Mouse (Mus musculus): ENCODE data around the gene Pth. TPM values are rescaled to one million over a fixed set of nuclear protein-coding genes. Genes with fewer than 3 reads are reported as not detected.
A peak's percentile ranks its signal among the peaks of the same experiment; 100 is the strongest.

Gene Pth
- polyA plus RNA-seq, 1 experiment from 2014 or later, result not detected

GRCm38 (mm10) chr7:113419070-113419782 lies 30.9 kb upstream of the Pth start:
- ATAC-seq (ENCODE audit: low FRiP score, low TSS enrichment) (peak; percentile 98), DNase-seq (ENCODE audit: low spot score) (peak; percentile 80)
- Histone ChIP-seq H3K9me3 (ENCODE audit: control insufficient read depth, low read length) (no peaks in the 10 kb centered on the region), H3K4me1 (replicated peaks; ENCODE audit: control insufficient read depth, insufficient read depth) (no peaks in the 10 kb centered on the region), H3K27ac (replicated peaks) (0 out of 2 replicates have a peak overlapping the region, but pooled peaks have one; percentile 1), H3K9ac (ENCODE audit: low read length) (no peak overlapping the region), H3K27me3 (ENCODE audit: control insufficient read depth, insufficient read depth, low read length) (no peaks in the 10 kb centered on the region), H3K4me3 (ENCODE audit: low read depth, low read length) (no peak overlapping the region), H3K36me3 (ENCODE audit: control insufficient read depth, insufficient read depth, low read length) (no peaks in the 10 kb centered on the region), H3K4me2 (replicated peaks; ENCODE audit: low read depth) (no peak overlapping the region)
- 11% methylated on average over 4 of the region's 4 CpGs for WGBS
- TF ChIP-seq CTCF (IDR thresholded peaks at IDR 0.05; ENCODE audit: low read depth) (no peak), EP300 (optimal IDR thresholded peaks at IDR 0.05) (no peak)

GRCm38 (mm10) chr7:113416536-113416935 lies 28.2 kb upstream of the Pth start:
- 88% methylated on average over 1 of the region's 1 CpGs for WGBS
- Histone ChIP-seq H3K4me2 (replicated peaks; ENCODE audit: low read depth) (no peak overlapping the region), H3K4me1 (replicated peaks; ENCODE audit: control insufficient read depth, insufficient read depth) (no peaks in the 10 kb centered on the region), H3K9ac (ENCODE audit: low read length) (no peak overlapping the region), H3K4me3 (ENCODE audit: low read depth, low read length) (no peak overlapping the region), H3K27ac (replicated peaks) (no peak overlapping the region), H3K36me3 (ENCODE audit: control insufficient read depth, insufficient read depth, low read length) (no peaks in the 10 kb centered on the region), H3K27me3 (ENCODE audit: control insufficient read depth, insufficient read depth, low read length) (no peaks in the 10 kb centered on the region), H3K9me3 (ENCODE audit: control insufficient read depth, low read length) (no peaks in the 10 kb centered on the region)
- ATAC-seq (ENCODE audit: low FRiP score, low TSS enrichment), result no peak
- no peak for TF ChIP-seq CTCF (IDR thresholded peaks at IDR 0.05; ENCODE audit: low read depth)
- TF ChIP-seq EP300 (optimal IDR thresholded peaks at IDR 0.05), result no peak
- no peak for DNase-seq (ENCODE audit: low spot score)

GRCm38 (mm10) chr7:113415256-113415655 lies 26.9 kb upstream of the Pth start:
- whole genome bisulfite sequencing, result 84% methylated on average over 3 of the region's 3 CpGs

GRCm38 (mm10) chr7:113408712-113409111 lies 20.3 kb upstream of the Pth start:
- H3K27me3 ChIP-seq (ENCODE audit: control insufficient read depth, insufficient read depth, low read length), result no peaks in the 10 kb centered on the region
- 49% methylated on average over 5 of the region's 5 CpGs for WGBS
- no peaks in the 10 kb centered on the region for H3K9me3 ChIP-seq (ENCODE audit: control insufficient read depth, low read length)
- ATAC-seq (ENCODE audit: low FRiP score, low TSS enrichment) (no peak), DNase-seq (ENCODE audit: low spot score) (no peak)
- TF ChIP-seq EP300 (optimal IDR thresholded peaks at IDR 0.05), result no peak
- TF ChIP-seq CTCF (IDR thresholded peaks at IDR 0.05; ENCODE audit: low read depth), result peak; percentile 60
- H3K4me3 ChIP-seq (ENCODE audit: low read depth, low read length), result no peak overlapping the region
- no peaks in the 10 kb centered on the region for H3K36me3 ChIP-seq (ENCODE audit: control insufficient read depth, insufficient read depth, low read length)
- H3K9ac ChIP-seq (ENCODE audit: low read length), result no peak overlapping the region
- no peak overlapping the region for H3K27ac ChIP-seq (replicated peaks)
- no peak overlapping the region for H3K4me2 ChIP-seq (replicated peaks; ENCODE audit: low read depth)
- no peaks in the 10 kb centered on the region for H3K4me1 ChIP-seq (replicated peaks; ENCODE audit: control insufficient read depth, insufficient read depth)

More at GRCm38 (mm10) chr7:113415256-113415655, 26.9 kb upstream of the Pth start:
- no peak overlapping the region for H3K4me2 ChIP-seq (replicated peaks; ENCODE audit: low read depth)
- H3K4me3 ChIP-seq (ENCODE audit: low read depth, low read length), result no peak overlapping the region
- H3K27ac ChIP-seq (replicated peaks), result no peak overlapping the region
- H3K9me3 ChIP-seq (ENCODE audit: control insufficient read depth, low read length), result no peaks in the 10 kb centered on the region
- H3K4me1 ChIP-seq (replicated peaks; ENCODE audit: control insufficient read depth, insufficient read depth), result no peaks in the 10 kb centered on the region
- H3K36me3 ChIP-seq (ENCODE audit: control insufficient read depth, insufficient read depth, low read length), result no peaks in the 10 kb centered on the region
- H3K9ac ChIP-seq (ENCODE audit: low read length), result no peak overlapping the region
- DNase-seq (ENCODE audit: low spot score) (no peak), ATAC-seq (ENCODE audit: low FRiP score, low TSS enrichment) (no peak)
- no peaks in the 10 kb centered on the region for H3K27me3 ChIP-seq (ENCODE audit: control insufficient read depth, insufficient read depth, low read length)
- no peak for TF ChIP-seq EP300 (optimal IDR thresholded peaks at IDR 0.05)
- TF ChIP-seq CTCF (IDR thresholded peaks at IDR 0.05; ENCODE audit: low read depth), result no peak

- no peaks in the 10 kb centered on the region for H3K9me3 ChIP-seq (ENCODE audit: control insufficient read depth, low read length)
- H3K9ac ChIP-seq (ENCODE audit: low read length), result no peak overlapping the region
- no peak overlapping the region for H3K4me3 ChIP-seq (ENCODE audit: low read depth, low read length)
- H3K36me3 ChIP-seq (ENCODE audit: control insufficient read depth, insufficient read depth, low read length), result no peaks in the 10 kb centered on the region
- TF ChIP-seq EP300 (optimal IDR thresholded peaks at IDR 0.05) (no peak), CTCF (IDR thresholded peaks at IDR 0.05; ENCODE audit: low read depth) (no peak)
- H3K27me3 ChIP-seq (ENCODE audit: control insufficient read depth, insufficient read depth, low read length), result no peaks in the 10 kb centered on the region
- H3K4me2 ChIP-seq (replicated peaks; ENCODE audit: low read depth), result no peak overlapping the region
- no peak overlapping the region for H3K27ac ChIP-seq (replicated peaks)
- H3K4me1 ChIP-seq (replicated peaks; ENCODE audit: control insufficient read depth, insufficient read depth), result no peaks in the 10 kb centered on the region
- ATAC-seq (ENCODE audit: low FRiP score, low TSS enrichment) (no peak), DNase-seq (ENCODE audit: low spot score) (no peak)
Measured at GRCm38 (mm10) chr7:113398083-113398482, 9.7 kb upstream of the Pth start.

GRCm38 (mm10) chr7:113396661-113397060 lies 8.3 kb upstream of the Pth start:
- Histone ChIP-seq H3K9me3 (ENCODE audit: control insufficient read depth, low read length) (no peaks in the 10 kb centered on the region), H3K9ac (ENCODE audit: low read length) (no peak overlapping the region), H3K4me1 (replicated peaks; ENCODE audit: control insufficient read depth, insufficient read depth) (no peaks in the 10 kb centered on the region), H3K4me2 (replicated peaks; ENCODE audit: low read depth) (no peak overlapping the region), H3K27ac (replicated peaks) (no peak overlapping the region), H3K4me3 (ENCODE audit: low read depth, low read length) (no peak overlapping the region), H3K36me3 (ENCODE audit: control insufficient read depth, insufficient read depth, low read length) (no peaks in the 10 kb centered on the region), H3K27me3 (ENCODE audit: control insufficient read depth, insufficient read depth, low read length) (no peaks in the 10 kb centered on the region)
- DNase-seq (ENCODE audit: low spot score) (no peak), ATAC-seq (ENCODE audit: low FRiP score, low TSS enrichment) (no peak)
- TF ChIP-seq CTCF (IDR thresholded peaks at IDR 0.05; ENCODE audit: low read depth), result no peak
- TF ChIP-seq EP300 (optimal IDR thresholded peaks at IDR 0.05), result no peak
- WGBS, result 81% methylated on average over 4 of the region's 4 CpGs

Data from stomach, postnatal 0 days (tissue).